Mouse (Mus musculus) forebrain, postnatal 0 days (tissue): ENCODE results near the gene Pld3. TPM values are rescaled to one million over a fixed set of nuclear protein-coding genes. Genes with fewer than 3 reads are reported as not detected.
"Not testable (repeated sequence)": the region's sequence is repeated elsewhere in the genome, so short reads cannot be mapped to it uniquely, and the experiment has no call there.

Experiments used
- ATAC-seq: fragments of 200-750 bp; cut with Nextera tagmentation; 2 replicates; pipeline ENCODE4 v1.8.0; 2017; ENCODE audit warnings: mild to moderate bottlenecking, moderate library complexity
- DNase-seq: peaks from one replicate; pipeline ENCODE4 v3.0.0-alpha.2; 2015
- H3K27ac ChIP-seq: fragments of 300-500 bp; sonication (generic); 2 replicates; pipeline ENCODE4 v1.5.1; 2014; ENCODE audit warnings: low read depth, mild to moderate bottlenecking, antibody characterized with exemption, low read length, moderate library complexity, mixed read lengths
- H3K27me3 ChIP-seq: fragments of 300-500 bp; sonication (generic); 2 replicates; pipeline ENCODE4 v1.6.1; 2014; ENCODE audit warnings: mild to moderate bottlenecking, low read length, mixed read lengths; ENCODE audit not compliant: insufficient read depth
- H3K36me3 ChIP-seq: fragments of 300-500 bp; sonication (generic); 2 replicates; pipeline ENCODE4 v1.6.1; 2014; ENCODE audit warnings: mild to moderate bottlenecking, moderate library complexity; ENCODE audit not compliant: insufficient read depth
- H3K4me1 ChIP-seq: fragments of 300-500 bp; sonication (generic); 2 replicates; pipeline ENCODE4 v1.6.1; 2014; ENCODE audit warnings: antibody characterized with exemption; ENCODE audit not compliant: insufficient read depth
- H3K4me2 ChIP-seq: fragments of 300-500 bp; sonication (generic); 2 replicates; pipeline ENCODE4 v1.6.1; 2014; ENCODE audit warnings: low read depth, mild to moderate bottlenecking, moderate library complexity
- H3K4me3 ChIP-seq: fragments of 300-500 bp; sonication (generic); 2 replicates; pipeline ENCODE4 v1.5.1; 2014; ENCODE audit warnings: low read depth, low read length, mixed read lengths
- H3K9ac ChIP-seq: fragments of 300-500 bp; sonication (generic); 2 replicates; pipeline ENCODE4 v1.6.1; 2014; ENCODE audit warnings: mild to moderate bottlenecking
- H3K9me3 ChIP-seq: fragments of 300-500 bp; sonication (generic); 2 replicates; pipeline ENCODE4 v1.6.1; 2016; ENCODE audit warnings: low read length
- CTCF ChIP-seq: sonication (generic); IDR thresholded peaks from 2 replicates; pipeline ENCODE4 v1.5.1; 2016; ENCODE audit warnings: antibody characterized with exemption, control low read depth, low read depth
- WGBS: fragments of 180-500 bp; shearing (Covaris S2); extraction: QIAGEN DNeasy Blood & Tissue Kit; methylation state at CpG from one replicate; pipeline ENCODE4 v1.1.7; 2014; 5-methylcytosine and 5-hydroxymethylcytosine counted together
- polyA plus RNA-seq: library from polyadenylated mRNA; unstranded; fragments of >200 nt; fragmentation: Nextera tagmentation; extraction: Ambion mirVana; gene quantifications from 2 replicates; pipeline ENCODE4 v1.2.1, GENCODE M21; 2015
- total RNA-seq: library from RNA; depleted of rRNA; stranded (reverse); fragments of >200 nt; gene quantifications from 2 replicates; pipeline ENCODE4 v1.2.3, GENCODE M21; 2014

Pld3 gene
- total and polyA plus RNA-seq, 2 experiments from 2014 or later, result 219 to 246 TPM

GRCm38 (mm10) chr7:27507711-27508647 lies 45.0 kb downstream of the Pld3 start:
- H3K4me2 ChIP-seq, result peak overlapping the region; percentile 62
- peak; percentile 64 for TF ChIP-seq CTCF

GRCm38 (mm10) chr7:27506765-27507370 lies 46.1 kb downstream of the Pld3 start:
- Histone ChIP-seq H3K36me3 (no peaks in the 10 kb centered on the region), H3K4me2 (peak overlapping the region; percentile 62), H3K27me3 (no peaks in the 10 kb centered on the region), H3K9ac (no peak overlapping the region), H3K27ac (no peak overlapping the region), H3K4me1 (no peaks in the 10 kb centered on the region), H3K9me3 (no peaks in the 10 kb centered on the region), H3K4me3 (peak overlapping the region; percentile 60)
- no peak for TF ChIP-seq CTCF
- ATAC-seq (no peak), DNase-seq (no peak)
- WGBS, result 54% methylated on average over 9 of the region's 9 CpGs

More at GRCm38 (mm10) chr7:27507711-27508647, 45.0 kb downstream of the Pld3 start:
- Histone ChIP-seq H3K27me3 (no peaks in the 10 kb centered on the region), H3K36me3 (no peaks in the 10 kb centered on the region), H3K27ac (peak overlapping the region; percentile 93), H3K9ac (peak overlapping the region; percentile 69), H3K4me1 (no peaks in the 10 kb centered on the region), H3K9me3 (no peaks in the 10 kb centered on the region), H3K4me3 (peak overlapping the region; percentile 60)
- 2% methylated on average over 52 of the region's 54 CpGs for WGBS
- ATAC-seq (peak; percentile 91), DNase-seq (peak; percentile 94)

- ATAC-seq, result no peak
- DNase-seq, result no peak
- Histone ChIP-seq H3K27ac (no peak overlapping the region), H3K27me3 (no peaks in the 10 kb centered on the region), H3K4me1 (no peaks in the 10 kb centered on the region), H3K4me2 (no peak overlapping the region), H3K9me3 (no peaks in the 10 kb centered on the region), H3K36me3 (no peaks in the 10 kb centered on the region), H3K9ac (no peak overlapping the region), H3K4me3 (no peak overlapping the region)
- 79% methylated on average over 4 of the region's 4 CpGs for WGBS
- no peak for TF ChIP-seq CTCF
These were observed 51.4 kb downstream of the Pld3 start for GRCm38 (mm10) chr7:27501620-27502019.

GRCm38 (mm10) chr7:27499036-27499435 lies 54.0 kb downstream of the Pld3 start, which contains the start of gene Prx:
Prx (plus strand) TSS chr7:27499324.
- Histone ChIP-seq H3K27me3 (no peaks in the 10 kb centered on the region), H3K27ac (no peak within 1 kb of the TSS), H3K4me1 (no peaks in the 10 kb centered on the region), H3K4me2 (no peak within 1 kb of the TSS), H3K36me3 (no peaks in the 10 kb centered on the region), H3K9ac (no peak within 1 kb of the TSS), H3K4me3 (no peak within 1 kb of the TSS), H3K9me3 (no peaks in the 10 kb centered on the region)
- ATAC-seq (no peak), DNase-seq (no peak)
- WGBS, result 60% methylated on average over 3 of the region's 3 CpGs
- TF ChIP-seq CTCF, result no peak

- not testable (repeated sequence) for H3K9me3 ChIP-seq, H3K36me3 ChIP-seq, ATAC-seq, DNase-seq, H3K4me2 ChIP-seq, H3K27me3 ChIP-seq, H3K4me3 ChIP-seq, H3K4me1 ChIP-seq, H3K9ac ChIP-seq, H3K27ac ChIP-seq
- 94% methylated on average over 9 of the region's 9 CpGs for WGBS
These were observed 58.2 kb downstream of the Pld3 start for GRCm38 (mm10) chr7:27494659-27495367.

- Histone ChIP-seq H3K4me3 (no peak overlapping the region), H3K9me3 (no peaks in the 10 kb centered on the region), H3K4me1 (no peaks in the 10 kb centered on the region), H3K27me3 (no peaks in the 10 kb centered on the region), H3K9ac (no peak overlapping the region), H3K36me3 (no peaks in the 10 kb centered on the region), H3K4me2 (no peak overlapping the region), H3K27ac (no peak overlapping the region)
- no peak for TF ChIP-seq CTCF
- DNase-seq, result no peak
- no peak for ATAC-seq
- WGBS, result 87% methylated on average over 5 of the region's 5 CpGs
These were observed 59.6 kb downstream of the Pld3 start for GRCm38 (mm10) chr7:27493450-27493849.

- Histone ChIP-seq H3K9ac (no peak overlapping the region), H3K4me2 (no peak overlapping the region), H3K4me1 (no peaks in the 10 kb centered on the region), H3K27me3 (no peaks in the 10 kb centered on the region), H3K27ac (no peak overlapping the region), H3K36me3 (no peaks in the 10 kb centered on the region), H3K4me3 (no peak overlapping the region), H3K9me3 (no peaks in the 10 kb centered on the region)
- no peak for TF ChIP-seq CTCF
- WGBS, result 76% methylated on average over 3 of the region's 3 CpGs
- ATAC-seq (no peak), DNase-seq (no peak)
These were observed 60.0 kb downstream of the Pld3 start for GRCm38 (mm10) chr7:27493022-27493421.
